Mouse (Mus musculus): ENCODE measurements around the gene Syn3. TPM values are rescaled to one million over a fixed set of nuclear protein-coding genes. Genes with fewer than 3 reads are reported as not detected.

The Syn3 gene
- polyA plus RNA-seq, 1 experiment from 2014 or later: 44.1 TPM

DNA sequence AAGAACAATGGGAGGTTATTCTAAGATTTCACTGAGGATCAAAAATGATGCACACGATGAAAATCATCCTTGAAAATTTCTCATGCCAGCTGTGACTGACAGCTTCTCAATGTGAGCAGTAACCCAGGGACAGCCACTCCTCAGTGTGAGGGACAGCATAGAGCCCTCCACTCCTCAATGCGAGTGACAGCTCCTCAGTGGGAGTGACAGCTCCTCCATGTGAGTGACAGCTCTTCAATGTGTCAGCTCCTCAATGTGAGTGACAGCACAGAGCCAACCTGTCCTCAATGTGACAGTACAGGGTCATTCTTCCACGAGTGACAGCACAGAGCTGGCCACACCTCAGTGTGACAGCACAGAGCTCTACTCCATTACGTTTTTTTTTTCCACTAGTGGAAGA, 310.1 kb downstream of the Syn3 start:
- Histone ChIP-seq H3K4me3 (ENCODE audit: low read depth, low read length) (no peak overlapping the region), H3K9ac (replicated peaks; ENCODE audit: low read depth, low read length) (no peak overlapping the region), H3K36me3 (ENCODE audit: control insufficient read depth, insufficient read depth, low read length) (no peaks in the 10 kb centered on the region), H3K9me3 (ENCODE audit: control insufficient read depth, low read length) (no peaks in the 10 kb centered on the region), H3K4me1 (ENCODE audit: control insufficient read depth, insufficient read depth, low read length) (no peaks in the 10 kb centered on the region), H3K4me2 (ENCODE audit: low read depth, low read length) (no peak overlapping the region), H3K27ac (ENCODE audit: low read depth, low read length) (no peak overlapping the region), H3K27me3 (ENCODE audit: control insufficient read depth, insufficient read depth, low read length) (no peaks in the 10 kb centered on the region)
- 85% methylated on average over 4 of the region's 4 CpGs for WGBS
- no peak for ATAC-seq (ENCODE audit: low read depth)

DNA sequence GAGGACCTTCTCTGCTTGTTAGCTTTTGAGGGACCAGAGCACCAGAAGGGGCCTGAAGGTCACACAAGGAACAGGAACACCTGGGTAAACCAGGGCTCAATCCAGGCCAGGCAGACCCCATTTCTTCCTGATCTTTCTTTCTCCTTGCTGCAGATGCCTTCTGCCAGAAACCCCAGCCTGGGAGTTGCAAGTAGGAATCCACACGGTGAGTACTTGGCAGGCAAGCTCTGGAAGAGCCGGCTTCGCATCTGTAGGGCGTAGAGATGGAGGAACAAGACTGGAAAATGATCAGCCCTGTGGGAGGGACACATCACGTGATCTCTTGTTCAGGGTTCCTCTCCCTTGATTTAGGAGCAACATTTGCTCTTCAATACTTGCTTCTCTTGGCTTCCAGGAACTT, 310.8 kb downstream of the Syn3 start:
- Histone ChIP-seq H3K4me3 (ENCODE audit: low read depth, low read length) (no peak overlapping the region), H3K9me3 (ENCODE audit: control insufficient read depth, low read length) (no peaks in the 10 kb centered on the region), H3K4me2 (ENCODE audit: low read depth, low read length) (no peak overlapping the region), H3K27me3 (ENCODE audit: control insufficient read depth, insufficient read depth, low read length) (no peaks in the 10 kb centered on the region), H3K4me1 (ENCODE audit: control insufficient read depth, insufficient read depth, low read length) (no peaks in the 10 kb centered on the region), H3K27ac (ENCODE audit: low read depth, low read length) (no peak overlapping the region), H3K9ac (replicated peaks; ENCODE audit: low read depth, low read length) (no peak overlapping the region), H3K36me3 (ENCODE audit: control insufficient read depth, insufficient read depth, low read length) (no peaks in the 10 kb centered on the region)
- no peak for ATAC-seq (ENCODE audit: low read depth)
- 93% methylated on average over 5 of the region's 5 CpGs for WGBS

DNA sequence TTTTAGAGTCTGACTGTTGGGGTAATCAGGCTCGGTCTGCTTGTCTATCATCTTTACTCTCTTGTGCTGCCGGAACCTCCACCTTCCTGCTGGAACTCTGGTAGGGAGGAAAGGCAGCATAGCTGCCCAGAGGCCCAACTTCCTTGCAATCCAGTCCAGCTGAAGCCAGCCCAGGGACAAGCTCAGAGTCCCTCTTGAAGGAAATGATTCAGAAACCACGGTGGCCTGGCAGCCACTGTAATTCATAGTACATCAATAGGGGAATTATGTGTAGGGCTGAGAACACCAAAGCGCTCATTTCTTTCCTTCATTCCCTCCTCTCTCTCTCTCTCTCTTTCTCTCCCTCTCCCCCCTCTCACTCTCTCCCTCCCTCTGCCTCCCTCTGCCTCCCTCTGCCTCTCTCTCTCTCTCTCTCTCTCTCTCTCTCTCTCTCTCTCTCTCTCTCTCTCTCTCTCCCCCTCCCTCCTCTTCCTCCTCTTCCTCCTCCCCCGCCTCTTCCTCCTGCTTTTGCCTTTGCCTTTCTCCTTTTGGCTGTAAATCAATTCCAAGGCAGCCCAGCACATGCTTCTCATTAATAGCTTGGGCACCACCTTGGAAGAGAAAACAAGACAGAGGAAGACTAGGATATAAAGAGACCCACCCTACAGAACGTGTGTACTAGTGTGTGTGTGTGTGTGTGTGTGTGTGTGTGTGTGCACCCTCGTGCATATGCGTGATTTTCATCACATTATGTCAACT, 315.4 kb downstream of the Syn3 start:
- ATAC-seq (ENCODE audit: low read depth): no peak
- Histone ChIP-seq H3K9me3 (ENCODE audit: control insufficient read depth, low read length) (no peaks in the 10 kb centered on the region), H3K4me2 (ENCODE audit: low read depth, low read length) (no peak overlapping the region), H3K4me3 (ENCODE audit: low read depth, low read length) (no peak overlapping the region), H3K27ac (ENCODE audit: low read depth, low read length) (no peak overlapping the region), H3K9ac (replicated peaks; ENCODE audit: low read depth, low read length) (no peak overlapping the region), H3K4me1 (ENCODE audit: control insufficient read depth, insufficient read depth, low read length) (no peaks in the 10 kb centered on the region), H3K36me3 (ENCODE audit: control insufficient read depth, insufficient read depth, low read length) (no peaks in the 10 kb centered on the region), H3K27me3 (ENCODE audit: control insufficient read depth, insufficient read depth, low read length) (no peaks in the 10 kb centered on the region)
- WGBS: 62% methylated on average over 8 of the region's 8 CpGs

DNA sequence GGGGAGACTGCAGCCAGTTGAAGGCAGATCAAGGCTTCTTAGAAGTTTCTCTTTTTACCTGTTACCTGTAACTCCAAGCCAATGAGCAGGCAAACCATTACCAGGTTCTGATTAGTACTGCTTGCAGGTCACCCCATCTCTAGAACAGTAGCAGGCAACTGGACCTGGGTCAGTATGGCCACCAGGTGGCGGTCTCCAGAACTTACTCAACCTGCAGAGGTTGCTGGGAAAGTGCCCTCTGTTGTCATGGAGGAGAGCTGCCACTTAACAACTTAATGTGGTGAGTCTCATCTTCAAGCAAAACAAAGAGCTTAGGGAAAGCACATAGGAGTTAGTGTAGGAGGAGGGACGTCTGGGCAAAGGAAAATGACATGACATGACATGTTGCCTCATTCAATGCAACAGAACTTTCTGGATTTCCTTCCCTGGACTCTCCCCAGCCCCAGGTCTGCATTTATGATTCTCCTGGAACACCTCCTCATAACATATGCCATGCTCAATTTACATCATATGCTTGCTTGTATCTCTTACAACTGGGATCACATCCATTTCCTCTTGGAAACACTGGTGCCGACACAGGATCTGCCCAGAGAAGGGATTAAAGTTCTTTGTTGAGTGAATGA, 316.4 kb downstream of the Syn3 start:
- Histone ChIP-seq H3K9me3 (ENCODE audit: control insufficient read depth, low read length) (no peaks in the 10 kb centered on the region), H3K9ac (replicated peaks; ENCODE audit: low read depth, low read length) (no peak overlapping the region), H3K36me3 (ENCODE audit: control insufficient read depth, insufficient read depth, low read length) (no peaks in the 10 kb centered on the region), H3K27me3 (ENCODE audit: control insufficient read depth, insufficient read depth, low read length) (no peaks in the 10 kb centered on the region), H3K4me1 (ENCODE audit: control insufficient read depth, insufficient read depth, low read length) (no peaks in the 10 kb centered on the region), H3K4me3 (ENCODE audit: low read depth, low read length) (no peak overlapping the region), H3K27ac (ENCODE audit: low read depth, low read length) (no peak overlapping the region), H3K4me2 (ENCODE audit: low read depth, low read length) (no peak overlapping the region)
- 55% methylated on average over 3 of the region's 3 CpGs for WGBS
- ATAC-seq (ENCODE audit: low read depth): no peak

DNA sequence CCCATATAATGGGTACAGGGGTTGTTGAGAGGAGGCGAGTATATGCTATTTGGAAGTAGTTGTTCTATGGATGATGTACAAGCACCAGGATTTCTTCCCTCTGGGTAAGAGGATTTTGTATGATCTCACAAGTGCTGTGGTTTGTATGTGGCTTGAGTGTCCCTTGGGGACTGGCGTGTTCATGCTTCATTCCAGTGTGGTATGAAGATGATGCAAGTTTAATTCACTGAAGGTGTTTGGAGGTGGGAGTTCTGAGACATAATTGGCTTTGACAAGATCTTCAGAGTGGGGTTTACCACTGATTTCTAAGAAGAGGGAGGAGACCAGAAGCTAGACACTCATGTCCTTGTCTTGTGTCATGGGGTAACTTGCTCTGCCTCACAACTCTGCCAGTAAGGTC, 322.3 kb downstream of the Syn3 start:
- no peak for ATAC-seq (ENCODE audit: low read depth)
- H3K27ac ChIP-seq (ENCODE audit: low read depth, low read length): no peak overlapping the region
- no peak overlapping the region for H3K4me2 ChIP-seq (ENCODE audit: low read depth, low read length)
- WGBS: 95% methylated on average over 2 of the region's 2 CpGs
- no peaks in the 10 kb centered on the region for H3K4me1 ChIP-seq (ENCODE audit: control insufficient read depth, insufficient read depth, low read length)
- H3K36me3 ChIP-seq (ENCODE audit: control insufficient read depth, insufficient read depth, low read length): no peaks in the 10 kb centered on the region
- H3K9me3 ChIP-seq (ENCODE audit: control insufficient read depth, low read length): no peaks in the 10 kb centered on the region
- no peaks in the 10 kb centered on the region for H3K27me3 ChIP-seq (ENCODE audit: control insufficient read depth, insufficient read depth, low read length)
- no peak overlapping the region for H3K9ac ChIP-seq (replicated peaks; ENCODE audit: low read depth, low read length)
- no peak overlapping the region for H3K4me3 ChIP-seq (ENCODE audit: low read depth, low read length)

DNA sequence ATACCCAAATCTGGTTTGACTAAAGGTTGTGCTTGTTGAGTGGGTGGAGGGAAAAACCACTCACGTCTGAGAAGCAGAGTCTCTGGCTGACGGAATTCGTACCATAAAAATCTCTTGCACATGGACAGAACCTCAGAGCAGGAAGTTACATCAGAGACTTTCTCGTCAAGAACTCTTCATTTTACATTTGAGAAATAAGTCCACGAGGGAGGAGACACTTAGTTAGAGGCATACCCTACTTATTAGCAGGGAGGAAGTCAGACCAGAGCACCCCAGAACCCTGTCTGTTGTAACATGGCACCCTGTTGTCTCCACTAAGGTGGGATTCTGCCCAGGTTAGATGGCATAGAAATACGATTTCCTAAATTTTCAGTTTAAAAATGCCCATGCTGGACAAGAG, 324.7 kb downstream of the Syn3 start:
- Histone ChIP-seq H3K9ac (replicated peaks; ENCODE audit: low read depth, low read length) (no peak overlapping the region), H3K36me3 (ENCODE audit: control insufficient read depth, insufficient read depth, low read length) (no peaks in the 10 kb centered on the region), H3K27me3 (ENCODE audit: control insufficient read depth, insufficient read depth, low read length) (no peaks in the 10 kb centered on the region), H3K9me3 (ENCODE audit: control insufficient read depth, low read length) (no peaks in the 10 kb centered on the region), H3K4me1 (ENCODE audit: control insufficient read depth, insufficient read depth, low read length) (no peaks in the 10 kb centered on the region), H3K4me2 (ENCODE audit: low read depth, low read length) (no peak overlapping the region), H3K27ac (ENCODE audit: low read depth, low read length) (no peak overlapping the region), H3K4me3 (ENCODE audit: low read depth, low read length) (no peak overlapping the region)
- 81% methylated on average over 6 of the region's 6 CpGs for WGBS
- ATAC-seq (ENCODE audit: low read depth): no peak

DNA sequence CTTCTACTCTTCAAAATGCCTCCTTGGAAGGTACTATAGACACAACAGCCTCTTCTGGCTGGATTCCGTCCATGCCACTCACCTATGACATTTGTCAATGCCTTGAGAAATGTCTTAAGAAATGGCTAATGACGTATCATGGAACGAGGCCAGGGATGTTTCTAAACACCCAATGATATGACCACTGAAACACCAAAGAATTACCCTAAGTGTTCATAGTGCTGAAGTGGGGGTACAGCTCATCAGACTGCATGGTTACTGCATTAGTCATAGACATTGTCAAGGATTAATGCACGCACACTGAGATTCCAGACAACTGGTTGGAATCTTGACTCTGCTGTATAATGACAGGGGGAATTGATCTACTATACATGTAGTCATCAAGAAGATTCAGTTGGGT, 325.4 kb downstream of the Syn3 start:
- Histone ChIP-seq H3K36me3 (ENCODE audit: control insufficient read depth, insufficient read depth, low read length) (no peaks in the 10 kb centered on the region), H3K9me3 (ENCODE audit: control insufficient read depth, low read length) (no peaks in the 10 kb centered on the region), H3K4me2 (ENCODE audit: low read depth, low read length) (no peak overlapping the region), H3K4me3 (ENCODE audit: low read depth, low read length) (no peak overlapping the region), H3K27ac (ENCODE audit: low read depth, low read length) (no peak overlapping the region), H3K27me3 (ENCODE audit: control insufficient read depth, insufficient read depth, low read length) (no peaks in the 10 kb centered on the region), H3K9ac (replicated peaks; ENCODE audit: low read depth, low read length) (no peak overlapping the region), H3K4me1 (ENCODE audit: control insufficient read depth, insufficient read depth, low read length) (no peaks in the 10 kb centered on the region)
- no peak for ATAC-seq (ENCODE audit: low read depth)
- WGBS: 92% methylated on average over 4 of the region's 4 CpGs

DNA sequence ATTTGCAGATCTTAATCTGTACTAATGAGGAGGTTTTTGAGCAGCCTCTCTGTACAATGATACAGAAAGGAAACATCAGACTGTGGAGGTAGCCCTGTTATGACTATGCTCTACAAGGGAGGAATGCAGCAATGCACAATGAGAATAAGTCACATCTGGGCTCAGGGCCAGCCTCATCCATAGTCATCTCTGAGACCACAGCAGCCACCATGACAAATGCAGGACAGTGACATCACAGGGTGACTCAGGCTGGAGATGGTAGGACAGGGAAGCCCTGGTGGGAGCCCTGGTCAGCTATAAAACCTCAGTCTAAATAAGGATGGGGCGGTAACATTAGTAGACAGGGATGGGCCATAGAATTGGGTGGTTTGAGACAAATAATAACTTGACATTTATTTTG, 327.4 kb downstream of the Syn3 start:
- ATAC-seq (ENCODE audit: low read depth): no peak
- no peaks in the 10 kb centered on the region for H3K4me1 ChIP-seq (ENCODE audit: control insufficient read depth, insufficient read depth, low read length)
- no peak overlapping the region for H3K4me2 ChIP-seq (ENCODE audit: low read depth, low read length)
- WGBS: 100% methylated on average over 1 of the region's 1 CpGs
- no peaks in the 10 kb centered on the region for H3K27me3 ChIP-seq (ENCODE audit: control insufficient read depth, insufficient read depth, low read length)
- H3K9me3 ChIP-seq (ENCODE audit: control insufficient read depth, low read length): no peaks in the 10 kb centered on the region
- H3K4me3 ChIP-seq (ENCODE audit: low read depth, low read length): no peak overlapping the region
- no peak overlapping the region for H3K9ac ChIP-seq (replicated peaks; ENCODE audit: low read depth, low read length)
- no peak overlapping the region for H3K27ac ChIP-seq (ENCODE audit: low read depth, low read length)
- no peaks in the 10 kb centered on the region for H3K36me3 ChIP-seq (ENCODE audit: control insufficient read depth, insufficient read depth, low read length)

DNA sequence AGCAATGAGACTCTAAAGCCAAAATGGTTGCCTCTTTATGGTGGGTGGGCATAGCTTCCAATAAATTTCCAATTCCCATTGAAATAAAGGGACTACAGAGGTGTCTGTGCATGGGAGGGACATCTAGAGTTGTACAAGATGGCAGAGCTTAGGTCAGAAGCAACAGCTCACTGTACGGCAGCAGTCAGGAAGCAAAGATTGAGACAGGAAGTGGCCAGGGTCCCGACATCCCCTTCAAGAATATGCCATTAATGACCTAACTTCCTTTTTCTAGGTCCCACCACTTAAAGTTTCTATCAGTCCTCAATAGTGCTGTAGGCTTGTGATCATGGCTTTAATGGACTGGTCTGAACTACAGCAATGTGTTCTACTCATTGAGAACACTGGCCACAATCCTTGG, 330.6 kb downstream of the Syn3 start:
- no peaks in the 10 kb centered on the region for H3K4me1 ChIP-seq (ENCODE audit: control insufficient read depth, insufficient read depth, low read length)
- H3K36me3 ChIP-seq (ENCODE audit: control insufficient read depth, insufficient read depth, low read length): no peaks in the 10 kb centered on the region
- H3K27me3 ChIP-seq (ENCODE audit: control insufficient read depth, insufficient read depth, low read length): no peaks in the 10 kb centered on the region
- WGBS: 78% methylated on average over 2 of the region's 2 CpGs
- H3K4me2 ChIP-seq (ENCODE audit: low read depth, low read length): no peak overlapping the region
- H3K4me3 ChIP-seq (ENCODE audit: low read depth, low read length): no peak overlapping the region
- H3K27ac ChIP-seq (ENCODE audit: low read depth, low read length): no peak overlapping the region
- no peaks in the 10 kb centered on the region for H3K9me3 ChIP-seq (ENCODE audit: control insufficient read depth, low read length)
- H3K9ac ChIP-seq (replicated peaks; ENCODE audit: low read depth, low read length): no peak overlapping the region
- no peak for ATAC-seq (ENCODE audit: low read depth)
